Mouse (Mus musculus) forebrain, postnatal 0 days (tissue): ENCODE results near the gene Insyn1. TPM values are rescaled to one million over a fixed set of nuclear protein-coding genes. Genes with fewer than 3 reads are reported as not detected.

Source experiments
- ATAC-seq: fragments of 200-750 bp; cut with Nextera tagmentation; 2 replicates; pipeline ENCODE4 v1.8.0; 2017; ENCODE audit warnings: mild to moderate bottlenecking, moderate library complexity
- DNase-seq: peaks from one replicate; pipeline ENCODE4 v3.0.0-alpha.2; 2015
- H3K27ac ChIP-seq: fragments of 300-500 bp; sonication (generic); 2 replicates; pipeline ENCODE4 v1.5.1; 2014; ENCODE audit warnings: low read depth, mild to moderate bottlenecking, antibody characterized with exemption, low read length, moderate library complexity, mixed read lengths
- H3K27me3 ChIP-seq: fragments of 300-500 bp; sonication (generic); 2 replicates; pipeline ENCODE4 v1.6.1; 2014; ENCODE audit warnings: mild to moderate bottlenecking, low read length, mixed read lengths; ENCODE audit not compliant: insufficient read depth
- H3K36me3 ChIP-seq: fragments of 300-500 bp; sonication (generic); 2 replicates; pipeline ENCODE4 v1.6.1; 2014; ENCODE audit warnings: mild to moderate bottlenecking, moderate library complexity; ENCODE audit not compliant: insufficient read depth
- H3K4me1 ChIP-seq: fragments of 300-500 bp; sonication (generic); 2 replicates; pipeline ENCODE4 v1.6.1; 2014; ENCODE audit warnings: antibody characterized with exemption; ENCODE audit not compliant: insufficient read depth
- H3K4me2 ChIP-seq: fragments of 300-500 bp; sonication (generic); 2 replicates; pipeline ENCODE4 v1.6.1; 2014; ENCODE audit warnings: low read depth, mild to moderate bottlenecking, moderate library complexity
- H3K4me3 ChIP-seq: fragments of 300-500 bp; sonication (generic); 2 replicates; pipeline ENCODE4 v1.5.1; 2014; ENCODE audit warnings: low read depth, low read length, mixed read lengths
- H3K9ac ChIP-seq: fragments of 300-500 bp; sonication (generic); 2 replicates; pipeline ENCODE4 v1.6.1; 2014; ENCODE audit warnings: mild to moderate bottlenecking
- H3K9me3 ChIP-seq: fragments of 300-500 bp; sonication (generic); 2 replicates; pipeline ENCODE4 v1.6.1; 2016; ENCODE audit warnings: low read length
- CTCF ChIP-seq: sonication (generic); IDR thresholded peaks from 2 replicates; pipeline ENCODE4 v1.5.1; 2016; ENCODE audit warnings: antibody characterized with exemption, control low read depth, low read depth
- WGBS: fragments of 180-500 bp; shearing (Covaris S2); extraction: QIAGEN DNeasy Blood & Tissue Kit; methylation state at CpG from one replicate; pipeline ENCODE4 v1.1.7; 2014; 5-methylcytosine and 5-hydroxymethylcytosine counted together
- polyA plus RNA-seq: library from polyadenylated mRNA; unstranded; fragments of >200 nt; fragmentation: Nextera tagmentation; extraction: Ambion mirVana; gene quantifications from 2 replicates; pipeline ENCODE4 v1.2.1, GENCODE M21; 2015
- total RNA-seq: library from RNA; depleted of rRNA; stranded (reverse); fragments of >200 nt; gene quantifications from 2 replicates; pipeline ENCODE4 v1.2.3, GENCODE M21; 2014

Gene Insyn1
- total and polyA plus RNA-seq, 2 experiments from 2014 or later = 6.0 to 65.3 TPM

DNA sequence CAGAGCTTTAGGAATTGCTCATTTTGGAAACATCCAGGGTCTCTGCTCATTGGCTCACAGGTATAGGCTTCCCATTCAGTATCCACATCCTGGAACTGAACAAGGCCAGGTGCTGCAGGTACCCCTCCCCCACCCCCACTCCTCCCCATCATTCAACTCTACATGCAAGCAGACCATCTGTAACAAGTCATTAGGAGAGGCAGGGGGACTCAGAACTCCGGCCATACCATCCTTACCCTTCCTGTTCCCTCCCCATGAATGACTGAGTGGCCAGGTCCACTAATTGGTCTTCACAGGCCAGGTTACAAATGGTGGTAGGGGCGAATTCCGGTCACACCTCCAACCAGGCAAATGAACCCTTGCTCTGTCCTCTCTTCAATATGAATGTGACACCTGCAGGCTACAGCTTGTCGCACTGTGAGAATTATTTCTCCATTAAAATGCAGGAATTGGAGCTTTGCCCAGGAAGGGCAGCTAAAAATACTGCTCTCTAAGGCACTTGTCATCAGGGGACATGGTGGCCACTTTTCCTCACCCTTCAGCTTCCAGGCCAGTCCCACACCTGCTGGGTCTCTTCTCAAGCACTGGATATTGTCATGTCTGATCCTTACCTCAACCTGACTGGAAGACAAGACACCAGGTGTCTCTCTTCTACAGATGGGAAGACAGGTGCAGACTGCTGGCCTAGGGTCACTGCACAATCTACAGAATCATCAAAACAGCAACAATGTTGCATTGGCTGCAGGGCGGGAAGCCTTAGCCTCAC, 32.6 kb downstream of the Insyn1 start:
- Histone ChIP-seq H3K36me3 (peaks cover 18% of the 10 kb centered on the region; the same call in 1 of the 2 replicates), H3K4me2 (no peak overlapping the region), H3K27ac (no peak overlapping the region), H3K9me3 (no peaks in the 10 kb centered on the region), H3K4me3 (no peak overlapping the region), H3K9ac (no peak overlapping the region), H3K27me3 (no peaks in the 10 kb centered on the region), H3K4me1 (no peaks in the 10 kb centered on the region)
- ATAC-seq (no peak), DNase-seq (no peak)
- no peak for TF ChIP-seq CTCF
- 68% methylated on average over 5 of the region's 5 CpGs for WGBS

DNA sequence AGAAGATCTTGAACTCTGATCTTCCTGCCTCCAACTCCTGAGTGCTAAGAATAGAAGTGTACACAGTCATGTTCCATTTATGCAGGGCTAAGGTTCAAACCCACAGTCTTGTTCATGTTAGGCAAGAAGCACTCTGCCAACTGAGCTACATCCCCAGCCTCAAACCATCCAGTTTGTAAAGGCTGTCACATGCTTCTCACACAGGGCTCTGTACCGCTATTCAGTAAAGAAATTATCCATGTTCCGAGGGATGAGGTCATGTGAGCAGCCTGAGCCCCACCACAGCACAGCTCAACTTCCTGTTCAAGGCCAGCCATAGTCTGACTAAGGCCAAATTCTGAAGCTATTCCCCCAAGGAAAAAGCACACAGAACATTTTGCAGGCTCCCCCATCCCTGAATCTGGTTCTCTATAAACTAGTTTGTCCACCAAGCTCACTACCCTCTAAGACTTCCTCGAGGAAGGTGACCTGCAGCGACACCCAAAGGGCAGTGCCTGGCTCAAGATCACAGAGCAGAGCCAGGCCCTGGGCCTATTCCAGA, 33.5 kb downstream of the Insyn1 start:
- Histone ChIP-seq H3K9ac (no peak overlapping the region), H3K4me3 (no peak overlapping the region), H3K9me3 (no peaks in the 10 kb centered on the region), H3K27me3 (no peaks in the 10 kb centered on the region), H3K4me1 (no peaks in the 10 kb centered on the region), H3K4me2 (no peak overlapping the region), H3K27ac (no peak overlapping the region), H3K36me3 (peaks cover 27% of the 10 kb centered on the region)
- 56% methylated on average over 4 of the region's 4 CpGs for WGBS
- TF ChIP-seq CTCF = no peak
- no peak for ATAC-seq
- no peak for DNase-seq

DNA sequence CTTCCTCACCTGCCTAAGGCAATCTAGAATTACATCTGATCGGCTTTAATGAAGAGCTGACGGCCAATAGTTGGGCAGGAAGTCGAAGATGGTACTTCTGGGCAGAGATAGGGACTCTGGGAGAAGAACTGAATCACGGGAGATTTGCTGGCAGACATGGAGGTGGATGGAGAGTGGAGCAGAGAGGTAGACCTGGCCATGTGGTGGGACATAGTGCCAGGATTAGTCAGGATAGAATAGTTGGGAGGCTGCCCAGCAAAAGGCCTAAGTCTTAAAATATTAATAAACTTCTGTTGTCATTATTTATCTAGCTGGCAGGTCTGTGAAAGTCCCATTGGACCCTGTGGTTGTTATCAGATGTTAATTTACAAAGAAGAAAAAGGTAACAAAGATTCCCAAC, 36.7 kb downstream of the Insyn1 start:
- no peaks in the 10 kb centered on the region for H3K9me3 ChIP-seq
- no peak for DNase-seq
- H3K4me2 ChIP-seq = no peak overlapping the region
- H3K27me3 ChIP-seq = no peaks in the 10 kb centered on the region
- no peaks in the 10 kb centered on the region for H3K4me1 ChIP-seq
- 92% methylated on average over 4 of the region's 4 CpGs for WGBS
- no peak for TF ChIP-seq CTCF
- no peak overlapping the region for H3K4me3 ChIP-seq
- no peak overlapping the region for H3K27ac ChIP-seq
- no peak for ATAC-seq
- peaks cover 45% of the 10 kb centered on the region for H3K36me3 ChIP-seq
- no peak overlapping the region for H3K9ac ChIP-seq

DNA sequence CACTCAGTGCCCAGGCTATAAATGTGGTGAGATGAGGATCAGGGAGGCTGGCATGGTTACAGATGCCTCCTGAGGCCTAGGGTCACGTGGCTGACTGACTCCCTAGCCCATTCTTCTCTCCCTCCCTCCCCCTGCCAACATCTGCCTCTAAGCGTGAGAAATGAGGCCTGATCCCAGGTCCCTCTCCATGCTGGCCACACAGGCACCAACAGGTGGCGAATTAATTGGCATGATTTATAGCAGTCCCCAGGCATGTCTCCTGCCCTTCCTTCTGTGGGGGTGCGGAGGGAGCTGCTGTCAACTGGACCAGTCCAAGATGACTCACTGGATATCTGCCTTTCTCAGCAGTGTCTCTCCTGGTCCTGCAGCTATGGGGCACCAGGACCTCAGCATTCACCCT, 39.4 kb downstream of the Insyn1 start:
- Histone ChIP-seq H3K4me3 (no peak overlapping the region), H3K9me3 (no peaks in the 10 kb centered on the region), H3K9ac (no peak overlapping the region), H3K4me2 (no peak overlapping the region), H3K36me3 (peaks cover 51% of the 10 kb centered on the region), H3K27me3 (no peaks in the 10 kb centered on the region), H3K27ac (no peak overlapping the region), H3K4me1 (no peaks in the 10 kb centered on the region)
- TF ChIP-seq CTCF = no peak
- no peak for DNase-seq
- 76% methylated on average over 4 of the region's 4 CpGs for WGBS
- ATAC-seq = no peak

DNA sequence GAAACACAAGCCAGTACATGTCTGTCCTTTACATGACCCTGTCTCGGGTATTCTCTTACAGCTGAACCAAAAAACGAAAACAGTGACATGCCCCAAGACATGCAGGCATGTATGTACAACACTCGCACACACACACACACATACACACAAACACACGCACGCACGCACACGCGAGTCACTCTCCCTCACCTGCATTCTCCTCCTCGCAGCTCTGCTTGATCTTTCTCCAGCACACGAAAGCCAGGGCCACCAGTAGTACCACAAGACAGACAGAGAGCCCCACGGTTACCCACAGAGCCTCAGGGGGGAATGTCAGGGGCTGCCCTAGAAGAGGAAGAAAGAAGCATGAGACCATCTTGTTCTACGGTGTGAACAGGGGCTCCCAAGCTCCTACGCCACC, 42.0 kb downstream of the Insyn1 start:
- Histone ChIP-seq H3K4me3 (no peak overlapping the region), H3K4me2 (no peak overlapping the region), H3K4me1 (no peaks in the 10 kb centered on the region), H3K9me3 (no peaks in the 10 kb centered on the region), H3K36me3 (peaks cover 39% of the 10 kb centered on the region), H3K27me3 (no peaks in the 10 kb centered on the region), H3K27ac (no peak overlapping the region), H3K9ac (no peak overlapping the region)
- DNase-seq = no peak
- WGBS = 94% methylated on average over 13 of the region's 13 CpGs
- TF ChIP-seq CTCF = no peak
- no peak for ATAC-seq

DNA sequence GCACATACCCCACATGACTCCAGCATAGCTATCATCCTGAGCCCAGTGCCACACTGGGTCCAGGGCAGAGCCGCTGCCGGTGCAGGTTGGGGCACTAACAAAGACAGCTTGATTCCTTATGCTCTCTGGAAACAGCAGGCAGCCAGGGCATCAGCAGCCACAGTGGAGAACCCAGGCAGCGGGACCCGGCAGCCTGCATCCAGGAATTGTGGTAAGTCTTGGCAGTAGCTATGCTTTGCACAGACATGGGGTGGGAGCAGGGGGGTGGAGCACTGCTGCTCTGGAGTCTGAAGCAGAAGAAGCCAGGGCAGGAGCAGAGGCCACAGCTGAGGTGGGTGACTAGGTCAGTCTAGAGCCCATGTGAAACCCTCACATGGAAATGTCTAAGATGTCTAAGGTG, 43.8 kb downstream of the Insyn1 start:
- WGBS = 78% methylated on average over 4 of the region's 4 CpGs
- TF ChIP-seq CTCF = no peak
- Histone ChIP-seq H3K4me3 (no peak overlapping the region), H3K9ac (no peak overlapping the region), H3K9me3 (no peaks in the 10 kb centered on the region), H3K36me3 (peaks cover 31% of the 10 kb centered on the region), H3K27me3 (no peaks in the 10 kb centered on the region), H3K4me2 (no peak overlapping the region), H3K27ac (no peak overlapping the region), H3K4me1 (no peaks in the 10 kb centered on the region)
- ATAC-seq (no peak), DNase-seq (no peak)

GRCm38 (mm10) chr9:58533322-58533721, 44.9 kb downstream of the Insyn1 start:
- H3K27me3 ChIP-seq = no peaks in the 10 kb centered on the region
- peaks cover 28% of the 10 kb centered on the region for H3K36me3 ChIP-seq
- no peak for TF ChIP-seq CTCF
- no peak overlapping the region for H3K4me2 ChIP-seq
- H3K4me1 ChIP-seq = no peaks in the 10 kb centered on the region
- 82% methylated on average over 6 of the region's 6 CpGs for WGBS
- H3K4me3 ChIP-seq = no peak overlapping the region
- no peaks in the 10 kb centered on the region for H3K9me3 ChIP-seq
- H3K27ac ChIP-seq = no peak overlapping the region
- DNase-seq (no peak), ATAC-seq (no peak)
- no peak overlapping the region for H3K9ac ChIP-seq
